Mouse (Mus musculus) neural tube, embryonic 12.5 days (tissue): ENCODE data around the gene Agtrap. TPM values are rescaled to one million over a fixed set of nuclear protein-coding genes. Genes with fewer than 3 reads are reported as not detected.
A peak's percentile ranks its signal among the peaks of the same experiment; 100 is the strongest.
"Not testable (repeated sequence)": the region's sequence is repeated elsewhere in the genome, so short reads cannot be mapped to it uniquely, and the experiment has no call there.

ENCODE experiments used
- ATAC-seq: fragments of 200-750 bp; cut with Nextera tagmentation; 2 replicates; pipeline ENCODE4 v1.8.0; 2017; ENCODE audit warnings: low read depth, mild to moderate bottlenecking, moderate TSS enrichment, moderate library complexity; ENCODE audit not compliant: low FRiP score
- H3K27ac ChIP-seq: fragments of 300-500 bp; sonication (generic); 2 replicates; pipeline ENCODE4 v1.5.1; 2016
- H3K27me3 ChIP-seq: fragments of 300-500 bp; sonication (generic); replicated peaks from 2 replicates; pipeline ENCODE4 v1.6.1; 2016; ENCODE audit warnings: mild to moderate bottlenecking
- H3K36me3 ChIP-seq: fragments of 300-500 bp; sonication (generic); 2 replicates; pipeline ENCODE4 v1.6.1; 2016; ENCODE audit warnings: mild to moderate bottlenecking
- H3K4me1 ChIP-seq: fragments of 300-500 bp; sonication (generic); 2 replicates; pipeline ENCODE4 v1.6.1; 2016
- H3K4me2 ChIP-seq: fragments of 300-500 bp; sonication (generic); replicated peaks from 2 replicates; pipeline ENCODE4 v1.6.1; 2016; ENCODE audit warnings: mild to moderate bottlenecking
- H3K4me3 ChIP-seq: fragments of 300-500 bp; sonication (generic); 2 replicates; pipeline ENCODE4 v1.5.1; 2016
- H3K9ac ChIP-seq: fragments of 300-500 bp; sonication (generic); 2 replicates; pipeline ENCODE4 v1.6.1; 2016; ENCODE audit warnings: mild to moderate bottlenecking
- H3K9me3 ChIP-seq: fragments of 300-500 bp; sonication (generic); 2 replicates; pipeline ENCODE4 v1.6.1; 2016; ENCODE audit warnings: mild to moderate bottlenecking
- WGBS: fragments of 180-500 bp; shearing (Covaris S2); methylation state at CpG from one replicate; pipeline ENCODE4 v1.1.7; 2016; 5-methylcytosine and 5-hydroxymethylcytosine counted together
- polyA plus RNA-seq: library from polyadenylated mRNA; unstranded; fragments of >200 nt; fragmentation: Nextera tagmentation; extraction: Ambion mirVana; gene quantifications from 2 replicates; pipeline ENCODE4 v1.2.1, GENCODE M21; 2016

The Agtrap gene
- polyA plus RNA-seq, 1 experiment from 2014 or later = 10.2 TPM

DNA sequence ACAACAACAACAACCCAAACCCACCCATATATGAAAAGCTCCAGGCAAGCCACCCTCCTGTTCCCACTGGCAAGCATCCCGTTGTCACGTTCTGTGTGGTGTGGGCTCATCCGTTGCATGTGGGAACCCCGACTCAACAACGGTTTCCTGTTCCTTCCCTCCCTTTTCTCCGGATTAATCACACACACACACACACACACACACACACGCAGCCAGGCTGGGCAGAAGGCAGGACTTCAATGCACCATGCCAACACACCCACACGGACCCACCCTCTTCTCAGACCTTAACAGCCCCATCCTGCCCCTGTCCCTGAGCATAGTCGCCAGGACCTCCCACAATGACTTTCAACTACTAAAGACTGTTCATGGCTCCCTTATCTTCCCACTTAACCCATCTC lies 32.7 kb upstream of the Agtrap start:
- H3K4me2 ChIP-seq = no peak overlapping the region
- H3K9me3 ChIP-seq = no peaks in the 10 kb centered on the region
- H3K4me1 ChIP-seq = peaks cover 24% of the 10 kb centered on the region
- no peak for ATAC-seq
- H3K4me3 ChIP-seq = no peak overlapping the region
- H3K36me3 ChIP-seq = no peaks in the 10 kb centered on the region; the same call in 1 of the 2 replicates
- no peak overlapping the region for H3K27ac ChIP-seq
- WGBS = 78% methylated on average over 9 of the region's 9 CpGs
- H3K9ac ChIP-seq = no peak overlapping the region
- no peaks in the 10 kb centered on the region for H3K27me3 ChIP-seq

DNA sequence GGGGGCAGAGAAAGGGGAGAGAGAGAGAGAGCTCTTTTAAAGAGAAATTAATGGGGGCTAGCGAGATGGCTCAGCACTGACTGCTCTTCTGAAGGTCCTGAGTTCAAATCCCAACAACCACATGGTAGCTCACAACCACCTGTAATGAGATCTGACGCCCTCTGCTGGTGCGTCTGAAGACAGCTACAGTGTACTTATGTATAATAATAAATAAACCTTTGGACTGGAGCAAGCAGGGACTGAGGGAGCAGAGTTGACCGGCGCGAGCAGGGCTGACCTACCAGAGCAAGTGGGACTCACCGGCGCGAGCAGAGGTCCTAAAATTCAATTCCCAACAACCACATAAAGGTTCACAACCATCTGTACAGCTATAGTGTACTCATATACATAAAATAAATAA lies 31.7 kb upstream of the Agtrap start:
- not testable (repeated sequence) for H3K36me3 ChIP-seq, H3K27ac ChIP-seq, H3K27me3 ChIP-seq, H3K9ac ChIP-seq, H3K4me3 ChIP-seq, H3K4me2 ChIP-seq, H3K9me3 ChIP-seq, ATAC-seq
- WGBS = 93% methylated on average over 9 of the region's 9 CpGs
- H3K4me1 ChIP-seq = peaks cover 31% of the 10 kb centered on the region

DNA sequence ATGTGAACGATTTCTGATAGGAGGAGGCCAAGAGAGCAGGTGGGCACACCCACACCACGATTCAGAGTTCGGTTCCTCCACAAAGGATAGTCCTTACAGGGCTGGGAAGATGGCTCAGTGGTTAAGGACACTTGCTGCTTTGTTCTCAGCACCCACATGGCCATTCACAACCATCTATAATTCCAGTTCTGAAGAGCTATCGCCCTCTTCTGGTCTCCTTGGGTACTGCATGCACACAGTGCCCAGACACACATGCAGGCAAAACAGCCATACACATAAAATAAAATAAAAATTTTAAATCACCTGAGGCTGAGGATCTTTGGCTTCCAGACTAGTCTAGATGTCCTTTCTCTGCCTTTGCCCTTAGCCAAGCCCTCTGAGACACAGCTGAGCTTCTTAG lies 29.6 kb upstream of the Agtrap start:
- Histone ChIP-seq H3K4me1 (peaks cover 26% of the 10 kb centered on the region), H3K27me3 (no peaks in the 10 kb centered on the region), H3K4me2 (no peak overlapping the region), H3K27ac (no peak overlapping the region), H3K9me3 (no peaks in the 10 kb centered on the region), H3K4me3 (no peak overlapping the region), H3K9ac (no peak overlapping the region), H3K36me3 (peaks cover 14% of the 10 kb centered on the region; the same call in 1 of the 2 replicates)
- WGBS = 73% methylated on average over 4 of the region's 4 CpGs
- ATAC-seq = no peak

DNA sequence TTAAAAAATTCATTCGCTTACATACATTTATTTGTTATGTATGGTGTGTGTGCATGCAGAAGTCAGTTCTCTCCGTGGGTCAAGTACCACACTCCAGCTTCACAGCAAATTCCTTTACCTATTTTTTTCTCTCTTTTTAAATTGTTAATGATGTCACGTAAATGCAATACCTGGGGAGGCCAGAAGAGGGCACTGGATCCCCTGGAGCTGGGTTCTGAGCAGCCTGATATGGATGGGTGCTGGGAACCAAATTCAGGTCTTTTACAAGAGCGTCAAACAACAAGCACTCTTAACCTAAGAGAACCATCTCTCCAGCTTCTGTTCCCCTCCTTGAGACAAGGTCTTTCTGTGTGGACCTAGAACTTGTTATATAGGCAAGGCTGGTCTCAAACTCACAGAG lies 28.8 kb upstream of the Agtrap start:
- Histone ChIP-seq H3K4me1 (peaks cover 19% of the 10 kb centered on the region), H3K27ac (no peak overlapping the region), H3K4me3 (no peak overlapping the region), H3K9ac (no peak overlapping the region), H3K27me3 (no peaks in the 10 kb centered on the region), H3K36me3 (peaks cover 21% of the 10 kb centered on the region; the same call in 1 of the 2 replicates), H3K9me3 (no peaks in the 10 kb centered on the region), H3K4me2 (no peak overlapping the region)
- WGBS = 83% methylated on average over 4 of the region's 4 CpGs
- no peak for ATAC-seq

DNA sequence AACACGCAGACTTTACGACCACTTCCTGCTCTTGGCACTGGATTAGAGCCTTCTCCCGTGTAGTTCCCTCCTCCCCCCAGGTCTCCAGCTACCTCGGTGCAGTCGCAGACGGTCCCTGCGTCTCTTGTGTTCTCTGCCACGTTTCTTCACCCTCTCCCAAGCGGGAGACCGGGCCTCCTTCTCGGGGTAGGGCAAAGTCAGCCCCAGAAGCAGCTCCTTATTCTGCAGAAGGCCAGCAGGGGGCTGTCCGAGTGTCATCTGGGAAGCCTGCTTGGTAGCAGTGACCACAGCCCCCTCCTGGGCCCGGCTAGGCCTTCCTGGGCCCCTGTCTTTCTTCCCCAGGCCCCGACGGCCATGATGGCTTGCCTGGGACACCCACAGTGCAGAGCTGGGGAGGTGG lies 27.6 kb upstream of the Agtrap start:
- WGBS = 8% methylated on average over 15 of the region's 15 CpGs
- peak; percentile 26 for ATAC-seq
- peak overlapping the region; percentile 29 for H3K9ac ChIP-seq
- H3K4me3 ChIP-seq = no peak overlapping the region
- peaks cover 11% of the 10 kb centered on the region for H3K4me1 ChIP-seq
- no peak overlapping the region for H3K27ac ChIP-seq
- no peaks in the 10 kb centered on the region for H3K9me3 ChIP-seq
- H3K4me2 ChIP-seq = peak overlapping the region; percentile 36; the same call in 1 of the 2 replicates
- peaks cover 25% of the 10 kb centered on the region; the same call in 1 of the 2 replicates for H3K36me3 ChIP-seq
- H3K27me3 ChIP-seq = no peaks in the 10 kb centered on the region

DNA sequence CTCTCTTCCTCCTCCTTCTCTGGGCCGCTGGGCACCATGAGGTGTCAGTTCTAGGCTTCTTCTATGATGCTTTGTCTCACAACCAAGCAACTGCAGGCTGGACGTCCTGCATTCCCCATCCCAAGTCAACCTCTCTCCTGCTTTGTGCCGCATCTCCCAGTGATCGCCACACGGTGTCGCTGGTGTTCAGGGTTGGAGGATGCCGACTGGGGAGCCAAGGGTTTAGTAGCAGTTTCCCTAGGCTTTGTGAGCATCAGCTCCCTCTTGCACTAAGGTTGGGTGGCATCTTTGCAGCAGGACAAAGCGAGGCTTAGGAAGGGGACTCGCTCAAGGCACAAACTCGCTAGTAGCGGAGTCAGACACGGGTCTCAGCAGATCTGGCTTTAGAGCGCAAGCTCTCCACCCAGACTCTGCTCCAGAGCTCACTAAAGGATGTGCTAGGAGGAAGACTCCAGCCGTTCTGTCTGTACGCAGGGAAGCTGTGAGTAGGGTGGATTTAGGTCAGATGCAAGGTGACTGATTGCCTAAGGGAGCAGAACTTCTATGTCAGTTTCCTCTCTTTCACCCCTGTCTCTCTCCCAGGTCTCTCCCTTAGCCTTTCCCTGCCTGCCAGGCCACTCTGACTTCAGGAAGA lies 27.0 kb upstream of the Agtrap start:
- Histone ChIP-seq H3K27ac (peak overlapping the region; percentile 46; the same call in 1 of the 2 replicates), H3K4me1 (peaks cover 11% of the 10 kb centered on the region), H3K4me3 (no peak overlapping the region), H3K4me2 (peak overlapping the region; percentile 36), H3K27me3 (no peaks in the 10 kb centered on the region), H3K36me3 (peaks cover 30% of the 10 kb centered on the region; the same call in 1 of the 2 replicates), H3K9ac (peak overlapping the region; percentile 29), H3K9me3 (no peaks in the 10 kb centered on the region)
- WGBS = 8% methylated on average over 15 of the region's 15 CpGs
- ATAC-seq = peak; percentile 77

DNA sequence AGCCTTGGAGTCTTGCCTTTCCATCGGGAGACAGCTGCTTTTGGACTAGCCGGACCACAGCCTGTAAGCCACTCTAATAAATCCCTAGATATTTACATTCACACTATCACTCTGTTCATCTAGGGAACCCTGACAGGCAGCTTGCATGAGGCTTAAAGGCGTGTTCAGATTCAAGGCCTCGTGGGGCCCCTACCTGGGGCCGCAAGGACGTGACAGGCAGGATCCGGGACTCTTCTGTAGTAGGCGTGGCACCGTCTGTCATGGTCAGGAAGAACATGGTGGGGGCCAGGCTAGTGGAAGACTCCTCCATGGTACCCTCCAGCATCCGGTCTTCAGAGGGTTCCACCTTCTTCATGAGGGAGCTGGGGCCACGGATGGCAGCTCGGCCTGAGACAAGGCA lies 24.7 kb upstream of the Agtrap start:
- no peak overlapping the region for H3K27ac ChIP-seq
- H3K36me3 ChIP-seq = peaks cover 50% of the 10 kb centered on the region; the same call in 1 of the 2 replicates
- H3K4me1 ChIP-seq = peaks cover 22% of the 10 kb centered on the region
- no peak overlapping the region for H3K4me2 ChIP-seq
- ATAC-seq = no peak
- H3K4me3 ChIP-seq = no peak overlapping the region
- no peak overlapping the region for H3K9ac ChIP-seq
- WGBS = 88% methylated on average over 12 of the region's 12 CpGs
- H3K9me3 ChIP-seq = no peaks in the 10 kb centered on the region
- no peaks in the 10 kb centered on the region for H3K27me3 ChIP-seq

DNA sequence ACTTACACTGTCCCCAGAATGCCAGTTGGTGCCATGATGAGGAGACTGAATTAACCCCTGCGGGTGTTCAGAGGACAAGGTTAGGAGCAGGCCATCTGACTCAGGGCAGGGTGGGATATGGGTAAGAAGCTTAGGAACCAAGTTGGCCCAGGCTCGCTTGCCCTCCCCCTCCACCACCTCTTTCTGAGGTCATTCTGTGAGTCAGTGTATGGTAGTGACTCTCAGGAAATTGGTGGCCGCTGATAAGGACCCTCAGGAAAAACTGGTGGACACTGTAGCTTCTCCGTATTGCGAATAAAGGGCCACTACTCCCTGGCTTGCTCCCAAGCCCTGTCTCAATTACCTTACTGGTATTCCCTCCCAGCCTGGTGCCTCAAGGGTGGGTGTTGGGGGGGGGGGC lies 21.4 kb upstream of the Agtrap start:
- H3K36me3 ChIP-seq = peaks cover 50% of the 10 kb centered on the region; the same call in 1 of the 2 replicates
- 86% methylated on average over 5 of the region's 5 CpGs for WGBS
- peaks cover 13% of the 10 kb centered on the region for H3K4me1 ChIP-seq
- no peak overlapping the region for H3K4me2 ChIP-seq
- no peak for ATAC-seq
- H3K9ac ChIP-seq = no peak overlapping the region
- H3K9me3 ChIP-seq = no peaks in the 10 kb centered on the region
- no peak overlapping the region for H3K27ac ChIP-seq
- no peak overlapping the region for H3K4me3 ChIP-seq
- H3K27me3 ChIP-seq = no peaks in the 10 kb centered on the region

DNA sequence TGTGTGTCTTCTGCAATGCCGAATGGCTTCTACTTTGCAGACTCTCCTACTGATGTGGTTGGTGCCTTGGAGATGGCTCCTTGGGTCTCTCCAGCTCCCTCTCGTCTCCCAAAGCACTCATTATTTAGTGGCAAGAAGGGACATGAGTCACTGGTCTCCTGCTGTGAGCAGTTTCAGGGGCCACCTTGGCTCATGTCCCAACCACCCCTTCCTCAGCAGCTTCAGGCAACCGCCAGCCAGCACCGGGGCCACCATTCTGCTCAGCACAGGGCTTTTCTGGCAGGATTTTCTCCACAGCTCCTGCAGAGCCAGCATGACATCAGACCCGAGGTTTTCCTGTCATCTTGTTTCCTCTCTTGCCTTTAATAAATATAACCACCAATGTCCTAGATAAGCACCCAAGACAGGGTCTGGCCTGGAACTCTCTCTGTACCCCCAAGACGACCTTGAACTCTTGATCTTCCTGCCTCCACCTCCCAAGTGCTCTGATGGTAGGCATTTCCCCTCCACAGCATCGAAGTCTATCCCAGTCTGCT lies 20.8 kb upstream of the Agtrap start:
- no peak overlapping the region for H3K27ac ChIP-seq
- WGBS = 68% methylated on average over 7 of the region's 7 CpGs
- H3K9me3 ChIP-seq = no peaks in the 10 kb centered on the region
- H3K4me1 ChIP-seq = peaks cover 13% of the 10 kb centered on the region
- no peaks in the 10 kb centered on the region for H3K27me3 ChIP-seq
- H3K4me3 ChIP-seq = no peak overlapping the region
- no peak overlapping the region for H3K4me2 ChIP-seq
- H3K9ac ChIP-seq = no peak overlapping the region
- no peak for ATAC-seq
- H3K36me3 ChIP-seq = peaks cover 44% of the 10 kb centered on the region; the same call in 1 of the 2 replicates

DNA sequence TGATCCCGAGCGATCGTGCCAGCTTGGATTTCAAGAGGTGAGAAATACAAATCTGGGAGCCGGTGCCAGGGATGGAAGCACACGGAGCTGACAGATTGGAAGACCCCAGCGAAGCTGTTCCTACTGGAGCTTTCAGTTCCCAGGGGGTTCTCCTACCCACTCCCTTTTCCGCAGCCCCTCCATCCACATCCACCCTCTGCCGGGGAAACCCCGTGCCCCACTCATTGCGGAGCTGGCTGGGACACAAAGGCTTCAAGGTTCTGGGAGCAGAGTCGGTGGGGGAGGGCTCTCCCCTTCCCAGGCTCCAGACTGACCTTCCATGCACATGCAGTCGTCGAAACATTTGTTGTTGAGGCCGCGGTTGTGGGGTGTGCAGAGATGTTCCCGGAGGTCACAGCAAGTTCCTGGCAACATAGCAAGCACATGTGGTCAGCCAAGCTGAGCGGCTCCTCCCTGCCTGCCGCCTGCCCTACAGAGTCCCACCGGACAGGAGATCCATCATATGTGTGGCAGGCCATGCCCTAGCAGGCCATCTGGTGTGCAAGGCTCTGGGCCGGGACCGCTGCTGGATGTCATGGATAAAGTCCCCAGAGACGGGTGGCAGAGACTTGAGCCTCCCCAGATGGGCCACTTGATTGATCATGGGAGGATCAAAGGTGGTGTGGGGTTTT lies 19.9 kb upstream of the Agtrap start:
- peaks cover 13% of the 10 kb centered on the region for H3K4me1 ChIP-seq
- ATAC-seq = peak; percentile 36
- H3K27ac ChIP-seq = no peak overlapping the region
- 51% methylated on average over 22 of the region's 22 CpGs for WGBS
- H3K27me3 ChIP-seq = no peaks in the 10 kb centered on the region
- H3K4me3 ChIP-seq = no peak overlapping the region
- H3K4me2 ChIP-seq = 0 out of 2 replicates have a peak overlapping the region, but pooled peaks have one; percentile 10
- H3K9ac ChIP-seq = no peak overlapping the region
- H3K36me3 ChIP-seq = peaks cover 39% of the 10 kb centered on the region; the same call in 1 of the 2 replicates
- no peaks in the 10 kb centered on the region for H3K9me3 ChIP-seq

DNA sequence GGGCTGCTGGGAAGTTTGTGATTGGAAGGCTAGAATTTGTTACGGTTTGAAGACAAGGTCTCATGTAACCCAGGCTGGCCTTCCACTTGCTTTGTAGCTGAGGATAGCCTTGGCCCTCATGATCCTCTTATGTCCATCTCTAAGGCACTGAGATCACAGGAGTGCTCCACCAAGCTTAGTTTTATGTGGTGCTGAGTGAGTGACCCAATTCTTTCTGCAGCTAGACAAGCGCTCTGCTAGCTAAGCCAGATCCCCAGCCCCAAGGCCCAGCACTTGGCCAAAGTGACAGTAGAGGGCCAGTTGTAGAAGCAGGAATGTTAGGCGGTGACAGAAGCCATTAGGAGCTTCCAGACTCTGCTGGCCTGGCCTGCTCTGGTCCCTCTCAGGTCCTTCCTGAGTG lies 16.3 kb upstream of the Agtrap start:
- H3K27ac ChIP-seq = no peak overlapping the region
- no peaks in the 10 kb centered on the region for H3K9me3 ChIP-seq
- no peak for ATAC-seq
- peaks cover 20% of the 10 kb centered on the region for H3K4me1 ChIP-seq
- no peak overlapping the region for H3K4me2 ChIP-seq
- 84% methylated on average over 3 of the region's 3 CpGs for WGBS
- peaks cover 27% of the 10 kb centered on the region for H3K36me3 ChIP-seq
- H3K9ac ChIP-seq = no peak overlapping the region
- H3K27me3 ChIP-seq = no peaks in the 10 kb centered on the region
- no peak overlapping the region for H3K4me3 ChIP-seq

DNA sequence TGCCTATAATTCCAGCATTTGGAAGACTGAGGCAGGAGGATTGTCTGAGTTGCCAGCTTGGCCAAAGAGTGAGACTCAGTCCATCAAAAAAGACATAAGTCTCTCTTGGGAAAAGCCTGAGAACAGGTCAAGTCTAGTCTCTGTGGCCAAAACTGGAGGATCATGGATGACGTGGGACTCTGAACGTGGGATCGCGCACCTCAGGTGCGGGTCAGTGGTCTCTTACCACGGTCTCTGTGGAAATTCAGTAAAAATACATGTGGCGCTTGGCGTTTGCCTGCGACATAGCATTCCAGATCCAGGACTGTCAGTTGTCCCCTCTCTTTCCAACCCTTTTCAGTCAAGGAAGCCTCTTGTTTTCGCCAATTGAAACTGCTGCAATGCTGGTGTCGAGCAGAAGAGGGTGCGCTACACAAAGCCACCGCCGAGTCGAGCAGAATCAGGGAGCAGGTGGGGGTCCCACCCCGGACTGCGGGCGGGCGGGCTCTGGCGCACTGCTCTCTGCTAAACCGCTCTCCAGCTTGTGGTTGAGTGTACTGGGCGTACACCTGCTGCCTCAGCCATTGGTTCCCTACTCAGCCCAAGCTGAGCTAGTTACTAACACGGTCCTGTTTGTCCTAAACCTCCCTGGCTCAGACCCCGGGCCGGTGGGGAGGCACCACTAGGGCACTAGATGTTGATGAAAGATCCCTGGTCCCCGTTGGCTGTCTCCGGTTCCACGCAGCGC lies 14.1 kb upstream of the Agtrap start:
- Histone ChIP-seq H3K27me3 (no peaks in the 10 kb centered on the region), H3K27ac (no peak overlapping the region), H3K36me3 (peaks cover 13% of the 10 kb centered on the region), H3K4me2 (peak overlapping the region; percentile 53), H3K4me3 (0 out of 2 replicates have a peak overlapping the region, but pooled peaks have one; percentile 0), H3K9me3 (no peaks in the 10 kb centered on the region), H3K9ac (0 out of 2 replicates have a peak overlapping the region, but pooled peaks have one; percentile 22), H3K4me1 (peaks cover 7% of the 10 kb centered on the region; the same call in 1 of the 2 replicates)
- 20% methylated on average over 29 of the region's 29 CpGs for WGBS
- peak; percentile 82 for ATAC-seq
